Mouse (Mus musculus): Measurements from ENCODE around the gene Adpgk.

DNA sequence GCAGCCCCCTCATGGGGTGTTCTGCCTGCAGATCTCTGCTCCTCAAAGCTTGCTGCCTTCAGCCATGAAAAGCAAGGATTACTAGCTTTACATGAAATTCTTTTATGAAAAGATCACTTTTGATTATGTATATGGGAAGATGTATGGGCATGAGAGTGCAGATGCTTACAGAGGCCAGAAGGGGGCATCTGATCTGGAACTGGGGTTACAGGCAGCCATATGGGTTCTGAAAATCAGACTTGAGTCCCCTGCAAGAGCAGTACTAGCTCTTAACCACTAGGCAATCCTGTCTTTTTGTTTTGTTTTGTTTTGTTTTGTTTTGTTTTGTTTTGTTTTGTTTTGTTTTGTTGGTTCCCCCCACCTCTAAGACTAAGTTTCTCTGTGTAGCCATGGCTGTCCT is 18.2 kb upstream of the Adpgk start:
- TF ChIP-seq POLR2A (IDR thresholded peaks at IDR 0.05; ENCODE audit: borderline replicate concordance, extremely low read depth, low read depth, low read length), result no peak
- TF ChIP-seq CTCF (IDR thresholded peaks at IDR 0.05; ENCODE audit: insufficient read depth, low read length), result no peak
